29 mouse cellular contexts compared by ENCODE assay signal in the genomic region with DNA sequence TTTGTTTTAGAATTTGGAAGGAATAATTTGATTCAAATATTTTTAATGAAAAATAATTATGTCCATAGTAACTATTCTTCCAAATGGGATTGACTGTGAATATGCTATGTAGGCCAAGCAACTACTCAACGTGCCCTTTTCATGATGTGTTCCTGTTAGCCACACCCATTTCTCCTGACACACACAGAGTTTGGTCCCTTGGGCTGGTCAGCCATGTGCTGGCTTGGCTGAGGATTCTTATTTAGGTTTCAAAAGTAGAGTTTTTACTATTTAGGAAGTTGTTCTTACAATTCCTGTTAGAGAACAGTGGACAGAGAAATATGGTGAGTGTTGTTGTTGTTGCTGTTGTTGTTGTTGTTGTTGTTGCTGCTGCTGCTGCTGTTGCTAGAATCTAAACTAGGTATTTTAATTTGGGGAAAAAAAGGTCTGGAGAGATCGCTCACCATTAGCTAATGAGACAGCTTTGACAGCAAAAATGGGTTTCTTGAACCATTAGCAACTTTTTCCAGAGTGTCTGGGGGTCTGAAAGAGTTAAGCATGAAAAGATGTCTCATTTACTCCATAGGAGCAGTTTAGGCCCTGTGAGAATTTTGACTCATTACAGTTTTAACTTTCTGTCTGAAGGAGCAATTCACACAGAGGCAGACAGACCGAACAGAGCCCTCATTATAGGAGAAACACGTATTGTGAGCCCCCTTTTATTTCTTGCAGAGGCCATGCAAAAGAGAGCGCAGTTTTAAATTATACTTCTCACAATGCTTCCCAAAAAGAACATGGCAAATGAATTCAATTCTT.
DNase-seq lines count a peak whose midpoint lies in the region; ATAC-seq lines count a peak whose summit lies in the region.
"Had no signal": no experiment of that assay in that cellular context is flagged by ENCODE, and none has a peak within 500 bp of the region (broad histone marks: within the 10 kb centered on the region; RNA-seq: fewer than 3 reads in every experiment).

No protein-coding gene starts in this region.

- no peak overlapping the region for H3K4me3 ChIP-seq in midbrain, embryonic 15.5 days
- no peak overlapping the region for H3K4me3 ChIP-seq in midbrain, embryonic 11.5 days (ENCODE audit: low read depth, low read length)
- no peak overlapping the region for H3K4me3 ChIP-seq in forebrain, embryonic 13.5 days
- H3K4me3 ChIP-seq in forebrain, embryonic 16.5 days (replicated peaks; ENCODE audit: low read length), result no peak overlapping the region
- H3K4me3 ChIP-seq: embryonic facial prominence, embryonic 10.5 days; embryonic facial prominence, embryonic 13.5 days; erythroblast, embryonic 14.5 days; gastrocnemius, adult 2 months; heart, embryonic 12.5 days; heart, embryonic 15.5 days; hindbrain, embryonic 10.5 days; hindbrain, embryonic 13.5 days had no signal

- H3K9ac ChIP-seq in midbrain, embryonic 15.5 days, result no peak overlapping the region
- no peak overlapping the region for H3K9ac ChIP-seq in midbrain, embryonic 11.5 days (ENCODE audit: low read length)
- H3K9ac ChIP-seq in forebrain, embryonic 13.5 days, result no peak overlapping the region
- H3K9ac ChIP-seq in forebrain, embryonic 16.5 days (replicated peaks; ENCODE audit: low read depth, low read length), result no peak overlapping the region
- H3K9ac ChIP-seq: embryonic facial prominence, embryonic 13.5 days; heart, embryonic 12.5 days; heart, embryonic 15.5 days; hindbrain, embryonic 13.5 days had no signal

- 0 out of 2 replicates have a peak overlapping the region, but pooled peaks have one; percentile 25 for H3K27ac ChIP-seq in midbrain, embryonic 15.5 days
- no peak overlapping the region for H3K27ac ChIP-seq in midbrain, embryonic 11.5 days (ENCODE audit: low read depth, low read length)
- no peak overlapping the region for H3K27ac ChIP-seq in forebrain, embryonic 13.5 days
- no peak overlapping the region for H3K27ac ChIP-seq in forebrain, embryonic 16.5 days (ENCODE audit: low read length)
- H3K27ac ChIP-seq: embryonic facial prominence, embryonic 10.5 days; embryonic facial prominence, embryonic 13.5 days; gastrocnemius, adult 2 months; heart, embryonic 15.5 days; hindbrain, embryonic 10.5 days; hindbrain, embryonic 13.5 days had no signal

- WGBS in midbrain, embryonic 15.5 days, result 56% methylated on average over 5 of the region's 5 CpGs
- WGBS in midbrain, embryonic 11.5 days, result 77% methylated on average over 5 of the region's 5 CpGs
- 12% methylated on average over 5 of the region's 5 CpGs for WGBS in forebrain, embryonic 13.5 days
- 8% methylated on average over 5 of the region's 5 CpGs for WGBS in forebrain, embryonic 16.5 days

- DNase-seq in midbrain, embryonic 11.5 days (ENCODE audit: low spot score, missing footprints), result no peak
- DNase-seq in adrenal gland, postnatal 36 days, result no peak
- DNase-seq in cerebellum, postnatal 10 days, result no peak
- DNase-seq in heart, adult 11 months, result no peak
- DNase-seq: adrenal gland, adult 8-10 months; adrenal gland, postnatal 25 days; cerebellum, adult 11 months; cerebellum, adult 2 months; cerebellum, adult 9-11 months; cerebellum, postnatal 36 days; embryo, embryonic 11 days; gastrocnemius, adult 2 months; gastrocnemius, postnatal 14 days; heart, adult 18-20 months; heart, postnatal 10 days; heart, postnatal 36 days had no signal

- no peaks in the 10 kb centered on the region for H3K36me3 ChIP-seq in midbrain, embryonic 15.5 days (replicated peaks)
- no peaks in the 10 kb centered on the region for H3K36me3 ChIP-seq in midbrain, embryonic 11.5 days (ENCODE audit: control insufficient read depth, insufficient read depth, low read length)
- H3K36me3 ChIP-seq in forebrain, embryonic 13.5 days (ENCODE audit: poor library complexity, severe bottlenecking), result no peaks in the 10 kb centered on the region
- H3K36me3 ChIP-seq in forebrain, embryonic 16.5 days (ENCODE audit: control insufficient read depth, insufficient read depth), result no peaks in the 10 kb centered on the region
- H3K36me3 ChIP-seq: embryonic facial prominence, embryonic 10.5 days; embryonic facial prominence, embryonic 13.5 days; heart, embryonic 12.5 days; heart, embryonic 15.5 days; hindbrain, embryonic 10.5 days; hindbrain, embryonic 13.5 days had no signal

- ATAC-seq in midbrain, embryonic 15.5 days (replicated peaks), result no peak
- no peak for ATAC-seq in midbrain, embryonic 11.5 days (ENCODE audit: low FRiP score)
- ATAC-seq in forebrain, embryonic 13.5 days, result peak; percentile 91
- ATAC-seq in forebrain, embryonic 16.5 days, result peak; percentile 82
- ATAC-seq: activated CD4-positive, CD25-positive, alpha-beta regulatory T cell, adult 4 months; hindbrain, embryonic 16.5 days; intestine, embryonic 16.5 days had no signal

- no peaks in the 10 kb centered on the region for H3K9me3 ChIP-seq in midbrain, embryonic 15.5 days
- H3K9me3 ChIP-seq in midbrain, embryonic 11.5 days (ENCODE audit: control insufficient read depth, low read length), result no peaks in the 10 kb centered on the region
- no peaks in the 10 kb centered on the region for H3K9me3 ChIP-seq in forebrain, embryonic 13.5 days (replicated peaks)
- no peaks in the 10 kb centered on the region for H3K9me3 ChIP-seq in forebrain, embryonic 16.5 days (ENCODE audit: control insufficient read depth, low read length)
- H3K9me3 ChIP-seq: embryonic facial prominence, embryonic 10.5 days; embryonic facial prominence, embryonic 13.5 days; heart, embryonic 12.5 days; heart, embryonic 15.5 days; hindbrain, embryonic 10.5 days; hindbrain, embryonic 13.5 days had no signal

- H3K4me2 ChIP-seq in midbrain, embryonic 15.5 days, result no peak overlapping the region
- H3K4me2 ChIP-seq in midbrain, embryonic 11.5 days, result no peak overlapping the region
- H3K4me2 ChIP-seq in forebrain, embryonic 13.5 days, result no peak overlapping the region
- no peak overlapping the region for H3K4me2 ChIP-seq in forebrain, embryonic 16.5 days (ENCODE audit: low read length)
- H3K4me2 ChIP-seq: embryonic facial prominence, embryonic 13.5 days; heart, embryonic 12.5 days; heart, embryonic 15.5 days; hindbrain, embryonic 13.5 days had no signal

- no peaks in the 10 kb centered on the region for H3K4me1 ChIP-seq in midbrain, embryonic 15.5 days
- H3K4me1 ChIP-seq in midbrain, embryonic 11.5 days (ENCODE audit: control insufficient read depth, insufficient read depth, low read length), result no peaks in the 10 kb centered on the region
- peaks cover 17% of the 10 kb centered on the region for H3K4me1 ChIP-seq in forebrain, embryonic 13.5 days
- peaks cover 13% of the 10 kb centered on the region; the same call in 1 of the 2 replicates for H3K4me1 ChIP-seq in forebrain, embryonic 16.5 days (replicated peaks; ENCODE audit: control insufficient read depth, insufficient read depth, low read length)
- H3K4me1 ChIP-seq: embryonic facial prominence, embryonic 10.5 days; embryonic facial prominence, embryonic 13.5 days; heart, embryonic 12.5 days; heart, embryonic 15.5 days; hindbrain, embryonic 10.5 days; hindbrain, embryonic 13.5 days had no signal

- no peaks in the 10 kb centered on the region for H3K27me3 ChIP-seq in midbrain, embryonic 15.5 days (replicated peaks)
- no peaks in the 10 kb centered on the region for H3K27me3 ChIP-seq in midbrain, embryonic 11.5 days (ENCODE audit: control insufficient read depth, insufficient read depth, low read length)
- no peaks in the 10 kb centered on the region for H3K27me3 ChIP-seq in forebrain, embryonic 13.5 days
- no peaks in the 10 kb centered on the region for H3K27me3 ChIP-seq in forebrain, embryonic 16.5 days (replicated peaks; ENCODE audit: control insufficient read depth, insufficient read depth, low read length)
- H3K27me3 ChIP-seq: embryonic facial prominence, embryonic 13.5 days; heart, embryonic 12.5 days; heart, embryonic 15.5 days; hindbrain, embryonic 13.5 days had no signal

Comparison
In these comparisons a context has a peak if more than half of its experiments do, and no peak if none do; other contexts are left out.
1. ATAC-seq: peak in forebrain, embryonic 13.5 days (single experiment) and forebrain, embryonic 16.5 days (single experiment); none in midbrain, embryonic 15.5 days (single experiment) and midbrain, embryonic 11.5 days (single experiment).